Mouse (Mus musculus): ENCODE measurements around the gene Srebf2.
"Not testable (repeated sequence)": the region's sequence is repeated elsewhere in the genome, so short reads cannot be mapped to it uniquely, and the experiment has no call there.

Srebf2 gene

GRCm38 (mm10) chr15:82230098-82230611 lies 83.2 kb downstream of the Srebf2 start:
- DNase-seq, result peak; percentile 31

- no peak for DNase-seq
Measured at GRCm38 (mm10) chr15:82231100-82231499, 84.1 kb downstream of the Srebf2 start.

GRCm38 (mm10) chr15:82231591-82232378 lies 84.8 kb downstream of the Srebf2 start:
- DNase-seq, result peak; percentile 94

- no peak for DNase-seq
Measured at GRCm38 (mm10) chr15:82232651-82233050, 85.7 kb downstream of the Srebf2 start.

- DNase-seq, result peak; percentile 38
Measured at GRCm38 (mm10) chr15:82235661-82236060, 88.7 kb downstream of the Srebf2 start.

GRCm38 (mm10) chr15:82236565-82236964 lies 89.6 kb downstream of the Srebf2 start:
- DNase-seq, result peak; percentile 95

- DNase-seq, result no peak
Measured at GRCm38 (mm10) chr15:82243311-82243710, 96.3 kb downstream of the Srebf2 start.

GRCm38 (mm10) chr15:82243742-82244114 lies 96.7 kb downstream of the Srebf2 start:
- DNase-seq, result no peak

GRCm38 (mm10) chr15:82244115-82244804 lies 97.3 kb downstream of the Srebf2 start, which contains the start of gene Cenpm:
Gene Cenpm (minus strand): TSS chr15:82244748.
- peak; percentile 90 for DNase-seq

- DNase-seq, result not testable (repeated sequence)
Measured at GRCm38 (mm10) chr15:82244805-82245161, 97.8 kb downstream of the Srebf2 start.

- DNase-seq, result no peak
Measured at GRCm38 (mm10) chr15:82247131-82247776, 100.3 kb downstream of the Srebf2 start.

- no peak for DNase-seq
Measured at GRCm38 (mm10) chr15:82251579-82251978, 104.6 kb downstream of the Srebf2 start.

GRCm38 (mm10) chr15:82252097-82252496 lies 105.1 kb downstream of the Srebf2 start, which contains the start of gene 1500009C09Rik:
Gene 1500009C09Rik (plus strand): TSS chr15:82252397.
- no peak for DNase-seq
